Mouse (Mus musculus): ENCODE measurements at regions not wholly inside any gene's neighbourhood (a gene's known extent, or its start where the extent isn't known, plus 50 kb on each side); places are given as distances from the start of the nearest gene placed in this dataset.

DNA sequence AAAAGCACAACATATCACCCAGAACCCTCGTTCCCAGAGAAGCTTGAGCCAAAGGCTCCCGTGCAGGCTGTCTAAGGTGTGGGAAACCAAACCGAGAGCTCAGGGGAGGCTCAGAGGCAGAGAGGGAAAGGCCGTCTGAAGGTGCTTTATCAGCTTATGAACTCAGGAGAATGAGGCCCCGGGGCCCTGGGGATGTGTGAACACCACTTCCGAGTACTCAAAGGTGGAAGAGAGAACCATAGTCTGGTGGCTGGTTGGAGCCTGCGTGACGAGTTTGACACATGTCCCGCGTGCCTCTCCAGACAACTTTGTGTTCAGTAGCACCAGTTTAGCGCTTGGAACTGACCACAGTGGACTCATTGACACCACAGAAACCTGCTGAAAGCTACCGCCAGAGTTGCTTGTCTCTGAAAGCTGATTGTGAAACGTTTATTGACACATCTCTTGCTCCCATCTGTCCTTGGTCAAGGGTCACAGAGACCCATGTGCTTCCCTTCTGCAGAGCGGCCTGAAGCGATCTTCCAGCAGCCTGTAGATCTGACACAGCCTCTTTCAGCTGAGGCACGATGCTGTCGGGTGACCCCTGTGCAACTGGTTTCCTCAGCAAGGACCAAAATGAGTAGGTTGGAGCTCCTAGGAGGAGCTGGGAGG, 56.5 kb upstream of the Jazf1 start:
- TF ChIP-seq CTCF (IDR thresholded peaks at IDR 0.05; ENCODE audit: low read depth) (no peak), EP300 (optimal IDR thresholded peaks at IDR 0.05) (no peak)
